Mouse (Mus musculus): ENCODE data around the gene Mmp8. TPM values are rescaled to one million over a fixed set of nuclear protein-coding genes. Genes with fewer than 3 reads are reported as not detected.

The Mmp8 gene
- polyA plus RNA-seq, 1 experiment from 2014 or later: 0.94 TPM

GRCm38 (mm10) chr9:7567376-7567775 lies 9.1 kb downstream of the Mmp8 start:
- Histone ChIP-seq H3K4me3 (replicated peaks) (no peak overlapping the region), H3K4me2 (replicated peaks) (no peak overlapping the region), H3K36me3 (no peaks in the 10 kb centered on the region), H3K27ac (no peak overlapping the region), H3K4me1 (replicated peaks) (no peaks in the 10 kb centered on the region), H3K27me3 (replicated peaks) (no peaks in the 10 kb centered on the region), H3K9me3 (no peaks in the 10 kb centered on the region), H3K9ac (no peak overlapping the region)
- ATAC-seq: no peak
- 62% methylated on average over 7 of the region's 7 CpGs for WGBS

DNA sequence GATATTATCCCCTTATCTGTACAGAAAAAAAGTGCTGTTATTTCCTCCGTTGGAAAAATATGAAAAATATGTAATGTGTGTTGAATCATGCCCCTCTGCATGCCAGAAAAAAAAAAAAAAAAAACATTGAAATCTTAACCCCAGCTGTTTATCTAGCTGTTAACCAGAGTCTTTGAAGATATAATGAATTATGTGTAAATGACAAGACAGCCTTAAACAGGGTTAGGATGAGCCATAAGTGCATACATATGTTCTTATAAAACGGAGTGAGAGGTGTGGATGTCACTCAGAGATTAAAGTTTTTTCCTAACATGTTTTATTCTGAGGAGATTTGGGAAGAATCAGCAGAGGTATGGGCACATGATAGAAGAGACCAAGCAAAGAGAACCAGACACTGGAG lies 9.7 kb downstream of the Mmp8 start:
- H3K4me1 ChIP-seq (replicated peaks): no peaks in the 10 kb centered on the region
- no peak overlapping the region for H3K9ac ChIP-seq
- no peaks in the 10 kb centered on the region for H3K27me3 ChIP-seq (replicated peaks)
- no peaks in the 10 kb centered on the region for H3K36me3 ChIP-seq
- no peak overlapping the region for H3K27ac ChIP-seq
- H3K4me3 ChIP-seq (replicated peaks): no peak overlapping the region
- 40% methylated on average over 2 of the region's 2 CpGs for WGBS
- ATAC-seq: no peak
- no peaks in the 10 kb centered on the region for H3K9me3 ChIP-seq
- H3K4me2 ChIP-seq (replicated peaks): no peak overlapping the region

DNA sequence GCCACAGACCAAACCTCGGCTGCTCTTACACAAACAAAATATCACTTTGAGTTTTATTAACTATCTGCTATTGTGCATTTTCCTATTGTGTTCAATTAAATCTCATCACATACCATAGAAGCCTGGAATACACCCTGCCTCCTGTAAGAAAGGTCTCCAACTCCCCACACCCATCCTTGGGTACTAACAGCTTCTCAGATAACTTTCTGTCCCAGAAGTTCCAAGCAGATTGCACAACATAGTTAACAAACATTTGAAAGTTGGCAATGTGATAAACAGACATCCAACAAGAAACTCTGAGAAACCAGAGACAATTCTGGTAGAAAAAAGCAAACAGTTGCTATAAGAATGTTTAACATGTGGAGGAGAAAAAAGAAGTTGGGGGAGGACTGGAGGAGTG lies 12.2 kb downstream of the Mmp8 start:
- Histone ChIP-seq H3K4me1 (replicated peaks) (no peaks in the 10 kb centered on the region), H3K36me3 (no peaks in the 10 kb centered on the region), H3K9ac (no peak overlapping the region), H3K9me3 (no peaks in the 10 kb centered on the region), H3K4me2 (replicated peaks) (no peak overlapping the region), H3K4me3 (replicated peaks) (no peak overlapping the region), H3K27me3 (replicated peaks) (no peaks in the 10 kb centered on the region), H3K27ac (no peak overlapping the region)
- WGBS: 62% methylated on average over 1 of the region's 1 CpGs
- no peak for ATAC-seq

DNA sequence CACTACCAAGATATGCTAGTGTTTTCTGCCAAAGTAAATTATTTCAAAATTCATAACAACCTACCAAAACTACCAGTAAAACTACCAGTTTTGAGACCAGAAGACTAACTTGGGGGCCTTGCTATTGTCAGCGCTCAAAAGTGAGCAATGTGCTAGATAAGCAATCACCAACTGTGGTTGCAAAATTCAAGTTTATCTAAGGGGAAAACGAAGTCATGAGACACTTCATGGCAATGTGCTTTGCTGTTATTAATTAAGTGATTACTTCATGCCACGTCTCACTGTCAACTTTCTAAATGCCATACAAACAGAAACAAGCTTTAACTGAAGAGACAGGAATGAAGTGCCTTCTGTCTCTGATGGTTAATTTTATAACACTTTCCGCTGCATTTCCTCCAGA lies 12.9 kb downstream of the Mmp8 start, which contains the start of gene Mmp27:
TSS of gene Mmp27 (plus strand) at position 235 of the 400 bp plus-strand sequence.
- no peaks in the 10 kb centered on the region for H3K27me3 ChIP-seq (replicated peaks)
- WGBS: 51% methylated on average over 4 of the region's 4 CpGs
- H3K4me1 ChIP-seq (replicated peaks): no peaks in the 10 kb centered on the region
- H3K9ac ChIP-seq: no peak within 1 kb of the TSS
- H3K9me3 ChIP-seq: no peaks in the 10 kb centered on the region
- no peak within 1 kb of the TSS for H3K27ac ChIP-seq
- no peak within 1 kb of the TSS for H3K4me2 ChIP-seq (replicated peaks)
- no peak for ATAC-seq
- no peak within 1 kb of the TSS for H3K4me3 ChIP-seq (replicated peaks)
- no peaks in the 10 kb centered on the region for H3K36me3 ChIP-seq

- H3K27me3 ChIP-seq (replicated peaks): no peaks in the 10 kb centered on the region
- H3K4me2 ChIP-seq (replicated peaks): no peak overlapping the region
- 91% methylated on average over 7 of the region's 7 CpGs for WGBS
- no peaks in the 10 kb centered on the region for H3K4me1 ChIP-seq (replicated peaks)
- H3K36me3 ChIP-seq: no peaks in the 10 kb centered on the region
- no peak overlapping the region for H3K4me3 ChIP-seq (replicated peaks)
- H3K9me3 ChIP-seq: no peaks in the 10 kb centered on the region
- no peak overlapping the region for H3K27ac ChIP-seq
- ATAC-seq: no peak
- H3K9ac ChIP-seq: no peak overlapping the region
Observed at GRCm38 (mm10) chr9:7572188-7572587, 13.9 kb downstream of the Mmp8 start.

GRCm38 (mm10) chr9:7572663-7573308 lies 14.5 kb downstream of the Mmp8 start:
- Histone ChIP-seq H3K4me1 (replicated peaks) (no peaks in the 10 kb centered on the region), H3K27me3 (replicated peaks) (no peaks in the 10 kb centered on the region), H3K9me3 (no peaks in the 10 kb centered on the region), H3K9ac (no peak overlapping the region), H3K27ac (no peak overlapping the region), H3K4me2 (replicated peaks) (no peak overlapping the region), H3K4me3 (replicated peaks) (no peak overlapping the region), H3K36me3 (no peaks in the 10 kb centered on the region)
- 61% methylated on average over 2 of the region's 2 CpGs for WGBS
- no peak for ATAC-seq

- ATAC-seq: no peak
- H3K27me3 ChIP-seq (replicated peaks): no peaks in the 10 kb centered on the region
- no peak overlapping the region for H3K4me3 ChIP-seq (replicated peaks)
- no peak overlapping the region for H3K27ac ChIP-seq
- H3K4me1 ChIP-seq (replicated peaks): no peaks in the 10 kb centered on the region
- no peaks in the 10 kb centered on the region for H3K9me3 ChIP-seq
- H3K4me2 ChIP-seq (replicated peaks): no peak overlapping the region
- H3K36me3 ChIP-seq: no peaks in the 10 kb centered on the region
- H3K9ac ChIP-seq: no peak overlapping the region
- WGBS: 75% methylated on average over 3 of the region's 3 CpGs
Observed at GRCm38 (mm10) chr9:7575526-7575925, 17.3 kb downstream of the Mmp8 start.

DNA sequence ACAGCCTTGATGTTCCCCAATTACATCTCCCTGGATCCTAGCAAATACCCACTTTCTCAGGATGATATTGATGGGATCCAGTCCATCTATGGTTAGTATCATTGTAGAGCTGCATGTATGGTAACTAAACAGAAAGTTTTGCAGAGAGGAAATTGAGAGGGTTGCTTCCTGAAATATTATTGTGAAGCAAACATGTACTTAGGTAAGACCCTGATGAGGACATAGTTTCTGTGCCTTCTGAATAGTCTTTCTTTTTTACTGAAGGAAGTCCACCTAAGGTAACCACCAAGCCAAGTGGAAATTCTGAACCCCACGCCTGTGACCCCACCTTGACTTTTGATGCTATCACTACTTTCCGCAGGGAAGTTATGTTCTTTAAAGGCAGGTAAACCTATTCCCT lies 19.1 kb downstream of the Mmp8 start:
- Histone ChIP-seq H3K36me3 (no peaks in the 10 kb centered on the region), H3K9me3 (no peaks in the 10 kb centered on the region), H3K27me3 (replicated peaks) (no peaks in the 10 kb centered on the region), H3K4me2 (replicated peaks) (no peak overlapping the region), H3K9ac (no peak overlapping the region), H3K4me1 (replicated peaks) (no peaks in the 10 kb centered on the region), H3K27ac (no peak overlapping the region), H3K4me3 (replicated peaks) (no peak overlapping the region)
- no peak for ATAC-seq
- WGBS: 81% methylated on average over 2 of the region's 2 CpGs

GRCm38 (mm10) chr9:7590063-7590462 lies 31.8 kb downstream of the Mmp8 start:
- no peaks in the 10 kb centered on the region for H3K9me3 ChIP-seq
- no peak overlapping the region for H3K9ac ChIP-seq
- no peak overlapping the region for H3K27ac ChIP-seq
- no peaks in the 10 kb centered on the region for H3K36me3 ChIP-seq
- no peaks in the 10 kb centered on the region for H3K27me3 ChIP-seq (replicated peaks)
- no peak overlapping the region for H3K4me3 ChIP-seq (replicated peaks)
- no peak for ATAC-seq
- no peaks in the 10 kb centered on the region for H3K4me1 ChIP-seq (replicated peaks)
- no peak overlapping the region for H3K4me2 ChIP-seq (replicated peaks)
- WGBS: 63% methylated on average over 8 of the region's 8 CpGs

DNA sequence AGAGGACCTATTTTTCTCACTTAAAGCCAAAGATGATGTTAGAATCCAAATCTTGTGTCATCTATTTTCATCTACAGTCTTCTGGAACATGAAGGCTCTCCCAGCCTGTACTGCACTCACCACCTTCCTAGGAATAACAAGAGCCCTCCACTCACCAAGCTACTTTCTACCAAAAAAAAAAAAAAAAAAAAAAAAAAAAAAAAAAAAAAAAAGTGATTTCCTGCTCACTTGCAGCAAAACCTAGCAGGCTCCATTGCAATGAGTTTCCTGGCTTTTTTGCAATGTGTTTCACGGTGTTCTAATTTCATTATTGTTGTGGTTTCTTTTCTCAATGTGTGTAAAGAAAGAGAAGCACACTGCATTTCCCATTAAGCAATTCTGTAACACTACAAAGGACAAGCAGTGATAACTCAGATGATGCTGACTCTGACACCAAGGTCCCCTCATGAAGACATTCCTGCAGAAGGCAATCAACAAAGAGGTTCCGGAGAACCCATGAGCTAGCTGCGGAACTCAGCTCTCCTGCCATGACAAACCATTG lies 35.1 kb downstream of the Mmp8 start:
- H3K4me1 ChIP-seq (replicated peaks): no peaks in the 10 kb centered on the region
- H3K36me3 ChIP-seq: no peaks in the 10 kb centered on the region
- 92% methylated on average over 3 of the region's 3 CpGs for WGBS

GRCm38 (mm10) chr9:7594816-7595540 lies 36.7 kb downstream of the Mmp8 start:
- H3K9ac ChIP-seq: no peak overlapping the region

More for the DNA sequence above, 35.1 kb downstream of the Mmp8 start:
- H3K9ac ChIP-seq: no peak overlapping the region
- no peak overlapping the region for H3K4me2 ChIP-seq (replicated peaks)
- H3K9me3 ChIP-seq: no peaks in the 10 kb centered on the region
- no peak for ATAC-seq
- no peak overlapping the region for H3K4me3 ChIP-seq (replicated peaks)
- H3K27me3 ChIP-seq (replicated peaks): no peaks in the 10 kb centered on the region
- H3K27ac ChIP-seq: no peak overlapping the region

DNA sequence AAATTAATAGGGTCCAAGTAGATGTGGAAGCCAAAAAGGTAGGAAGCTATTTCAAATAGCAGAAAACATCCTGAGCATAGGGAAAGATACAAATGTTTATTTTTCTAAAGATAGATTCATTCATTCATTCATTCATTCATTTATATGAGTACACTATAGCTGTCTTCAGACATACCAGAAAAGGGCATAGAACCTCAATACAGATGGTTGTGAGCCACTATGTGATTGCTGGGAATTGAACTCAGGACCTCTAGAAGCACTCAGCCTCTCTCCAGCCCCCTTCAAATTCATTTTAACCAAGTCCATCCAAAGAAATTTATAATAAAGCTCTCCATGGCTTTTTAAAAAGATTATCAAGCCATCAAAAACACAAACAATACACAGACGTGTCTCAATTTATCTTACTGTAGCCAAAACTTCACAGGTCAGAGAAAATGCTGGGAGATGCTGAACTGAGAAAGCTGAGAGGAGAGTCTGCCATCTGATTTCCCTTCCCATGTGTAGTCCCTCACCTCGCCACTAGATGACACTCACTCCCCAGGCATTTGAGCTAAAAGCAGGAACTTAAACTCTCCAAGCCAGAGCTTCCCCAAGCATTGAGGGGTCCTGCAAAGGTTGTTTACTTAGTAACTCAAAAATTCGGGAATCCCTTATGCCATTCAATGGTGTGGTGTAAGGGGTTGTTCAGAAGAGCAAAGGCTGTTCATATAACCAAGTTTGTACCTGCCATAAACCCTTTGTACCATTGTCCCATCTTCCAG lies 44.9 kb downstream of the Mmp8 start:
- Histone ChIP-seq H3K27me3 (replicated peaks) (no peaks in the 10 kb centered on the region), H3K36me3 (no peaks in the 10 kb centered on the region), H3K9me3 (no peaks in the 10 kb centered on the region), H3K9ac (no peak overlapping the region), H3K4me1 (replicated peaks) (no peaks in the 10 kb centered on the region), H3K4me3 (replicated peaks) (no peak overlapping the region), H3K27ac (no peak overlapping the region), H3K4me2 (replicated peaks) (no peak overlapping the region)
- ATAC-seq: peak; percentile 58
- 2% methylated on average over 3 of the region's 3 CpGs for WGBS

More at GRCm38 (mm10) chr9:7594816-7595540, 36.7 kb downstream of the Mmp8 start:
- H3K27me3 ChIP-seq (replicated peaks): no peaks in the 10 kb centered on the region
- peak overlapping the region; percentile 63 for H3K4me2 ChIP-seq (replicated peaks)
- H3K4me1 ChIP-seq (replicated peaks): no peaks in the 10 kb centered on the region
- no peaks in the 10 kb centered on the region for H3K9me3 ChIP-seq
- H3K27ac ChIP-seq: no peak overlapping the region
- peak; percentile 99 for ATAC-seq
- peak overlapping the region; percentile 35 for H3K4me3 ChIP-seq (replicated peaks)
- WGBS: 7% methylated on average over 6 of the region's 6 CpGs
- H3K36me3 ChIP-seq: no peaks in the 10 kb centered on the region

Data from intestine, embryonic 15.5 days (tissue).